Mouse (Mus musculus): Measurements from ENCODE around the gene Akr1c14.
A peak's percentile ranks its signal among the peaks of the same experiment; 100 is the strongest.
"Not testable (repeated sequence)": the region's sequence is repeated elsewhere in the genome, so short reads cannot be mapped to it uniquely, and the experiment has no call there.

The Akr1c14 gene

DNA sequence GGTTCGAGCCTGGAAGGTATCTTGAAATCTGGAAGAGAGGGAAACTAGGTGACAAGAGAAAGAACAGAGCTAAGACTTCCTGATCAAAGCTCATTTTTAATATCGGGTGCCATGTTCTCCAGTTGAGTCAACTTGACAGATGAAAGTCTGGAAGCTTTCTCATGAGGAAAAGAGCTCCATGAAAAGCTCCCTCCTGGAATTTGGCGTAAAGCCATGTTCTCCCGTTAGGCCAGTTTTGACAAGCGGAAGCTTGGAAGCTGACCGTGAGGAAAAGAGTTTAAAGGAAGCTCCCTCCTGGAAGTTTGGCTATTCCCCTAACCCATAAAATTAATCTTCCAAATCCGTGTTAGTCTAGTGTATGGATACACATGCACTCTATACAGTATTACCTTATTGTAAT is 74.3 kb downstream of the Akr1c14 start:
- DNase-seq (ENCODE audit: low read depth, low spot score), result no peak

DNA sequence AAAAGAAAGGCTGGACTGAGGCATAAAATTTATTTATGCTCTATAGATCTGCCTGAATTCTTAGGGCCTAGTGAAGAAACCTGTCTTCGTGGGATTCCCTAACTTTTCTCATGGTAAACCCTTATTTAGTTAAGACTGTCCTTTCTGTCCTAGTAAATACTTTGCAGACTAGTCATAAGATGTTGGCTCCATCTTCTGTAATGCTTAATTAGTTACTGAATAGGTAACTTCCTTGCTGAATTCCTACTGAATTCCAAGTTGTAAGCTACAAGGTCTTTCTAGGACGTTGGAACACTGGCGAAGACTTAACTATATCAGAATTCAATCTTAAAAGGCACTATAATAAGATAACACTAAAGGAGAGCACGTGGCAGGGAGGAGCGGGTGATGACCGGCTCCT is 75.7 kb downstream of the Akr1c14 start:
- not testable (repeated sequence) for DNase-seq (ENCODE audit: low read depth, low spot score)

GRCm38 (mm10) chr13:4125846-4126245 is 77.0 kb downstream of the Akr1c14 start:
- not testable (repeated sequence) for DNase-seq (ENCODE audit: low read depth, low spot score)

DNA sequence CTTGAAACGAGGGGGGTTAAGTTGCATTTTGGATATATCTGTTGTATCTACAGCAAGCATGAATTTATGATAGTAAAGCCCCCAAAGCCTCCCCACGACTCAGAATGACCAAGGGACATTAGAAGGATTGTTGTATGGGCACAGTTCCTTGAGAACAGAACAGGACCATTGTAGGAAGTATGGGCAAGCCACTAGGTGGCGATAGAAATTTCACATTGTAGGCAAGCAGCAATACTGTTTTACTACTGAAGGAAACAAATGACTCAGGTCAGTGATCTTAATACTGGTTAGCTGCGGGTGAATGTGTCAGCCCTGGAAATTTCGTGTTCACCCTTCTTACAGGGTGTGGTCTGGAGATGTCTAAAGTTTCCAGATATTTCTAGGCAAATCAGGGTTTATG is 80.3 kb downstream of the Akr1c14 start:
- DNase-seq (ENCODE audit: low read depth, low spot score), result peak; percentile 38

DNA sequence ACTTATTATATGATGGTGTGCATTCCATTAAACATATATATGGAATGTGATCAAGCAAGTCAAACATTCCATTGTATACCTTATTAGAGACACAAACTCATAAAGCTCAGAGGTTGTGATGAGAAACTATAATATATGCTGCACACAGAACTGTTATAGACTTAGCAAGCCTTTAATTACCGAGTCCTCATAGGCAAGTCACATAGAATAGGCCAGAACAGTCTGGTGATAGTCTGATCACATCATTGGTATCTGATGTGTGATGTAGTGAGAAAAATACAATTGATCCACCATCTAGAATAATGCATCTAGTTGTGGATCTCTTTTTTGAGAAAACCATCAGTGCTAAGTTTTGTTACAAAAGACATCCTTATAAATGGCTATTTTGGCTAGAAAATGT is 82.5 kb downstream of the Akr1c14 start:
- no peak for DNase-seq (ENCODE audit: low read depth, low spot score)

- DNase-seq (ENCODE audit: low read depth, low spot score), result no peak
Observed at GRCm38 (mm10) chr13:4131721-4132120, 82.9 kb downstream of the Akr1c14 start.

- no peak for DNase-seq (ENCODE audit: low read depth, low spot score)
Observed at GRCm38 (mm10) chr13:4133070-4133469, 84.3 kb downstream of the Akr1c14 start.

Measured in mesoderm, embryonic 11.5 days (tissue).